Mouse (Mus musculus) lung, embryonic 16.5 days (tissue): Measurements from ENCODE around the gene Taf11. TPM values are rescaled to one million over a fixed set of nuclear protein-coding genes. Genes with fewer than 3 reads are reported as not detected.

Experiments
- ATAC-seq: fragments of 200-750 bp; cut with Nextera tagmentation; 2 replicates; pipeline ENCODE4 v1.8.0; 2017; ENCODE audit warnings: low read depth, mild to moderate bottlenecking, moderate library complexity
- H3K27ac ChIP-seq: fragments of 300-500 bp; sonication (generic); 2 replicates; pipeline ENCODE4 v1.5.1; 2014; ENCODE audit warnings: mild to moderate bottlenecking, control low read depth, low read length
- H3K27me3 ChIP-seq: fragments of 300-500 bp; sonication (generic); 2 replicates; pipeline ENCODE4 v1.6.1; 2014; ENCODE audit warnings: low read depth, low read length, mixed read lengths; ENCODE audit not compliant: control insufficient read depth, insufficient read depth
- H3K36me3 ChIP-seq: fragments of 300-500 bp; sonication (generic); 2 replicates; pipeline ENCODE4 v1.6.1; 2014; ENCODE audit warnings: low read length; ENCODE audit not compliant: control insufficient read depth, insufficient read depth
- H3K4me1 ChIP-seq: fragments of 300-500 bp; sonication (generic); replicated peaks from 2 replicates; pipeline ENCODE4 v1.6.1; 2014; ENCODE audit warnings: low read length, mixed read lengths; ENCODE audit not compliant: control insufficient read depth, insufficient read depth
- H3K4me2 ChIP-seq: fragments of 300-500 bp; sonication (generic); 2 replicates; pipeline ENCODE4 v1.6.1; 2014; ENCODE audit warnings: low read depth, low read length, control low read depth
- H3K4me3 ChIP-seq: fragments of 300-500 bp; sonication (generic); 2 replicates; pipeline ENCODE4 v1.5.1; 2014; ENCODE audit warnings: mild to moderate bottlenecking, low read length, control low read depth
- H3K9ac ChIP-seq: fragments of 300-500 bp; sonication (generic); 2 replicates; pipeline ENCODE4 v1.6.1; 2014; ENCODE audit warnings: low read length, control low read depth
- H3K9me3 ChIP-seq: fragments of 300-500 bp; sonication (generic); 2 replicates; pipeline ENCODE4 v1.6.1; 2016; ENCODE audit warnings: low read length; ENCODE audit not compliant: control insufficient read depth
- WGBS: fragments of 180-500 bp; shearing (Covaris S2); extraction: QIAGEN DNeasy Blood & Tissue Kit; methylation state at CpG from one replicate; pipeline ENCODE4 v1.1.7; 2014; 5-methylcytosine and 5-hydroxymethylcytosine counted together
- polyA plus RNA-seq: library from polyadenylated mRNA; unstranded; fragments of >200 nt; fragmentation: Nextera tagmentation; extraction: Ambion mirVana; gene quantifications from 2 replicates; pipeline ENCODE4 v1.2.1, GENCODE M21; 2015

Gene Taf11
- polyA plus RNA-seq, 1 experiment from 2014 or later, result 67.1 TPM

- H3K4me2 ChIP-seq, result no peak overlapping the region
- no peaks in the 10 kb centered on the region for H3K9me3 ChIP-seq
- ATAC-seq, result peak; percentile 84
- H3K4me1 ChIP-seq, result peaks cover 13% of the 10 kb centered on the region
- H3K9ac ChIP-seq, result no peak overlapping the region
- H3K36me3 ChIP-seq, result no peaks in the 10 kb centered on the region
- H3K27me3 ChIP-seq, result no peaks in the 10 kb centered on the region
- H3K4me3 ChIP-seq, result no peak overlapping the region
- H3K27ac ChIP-seq, result no peak overlapping the region
- WGBS, result 39% methylated on average over 4 of the region's 4 CpGs
Measured at GRCm38 (mm10) chr17:27866737-27867136, 42.9 kb downstream of the Taf11 start.

DNA sequence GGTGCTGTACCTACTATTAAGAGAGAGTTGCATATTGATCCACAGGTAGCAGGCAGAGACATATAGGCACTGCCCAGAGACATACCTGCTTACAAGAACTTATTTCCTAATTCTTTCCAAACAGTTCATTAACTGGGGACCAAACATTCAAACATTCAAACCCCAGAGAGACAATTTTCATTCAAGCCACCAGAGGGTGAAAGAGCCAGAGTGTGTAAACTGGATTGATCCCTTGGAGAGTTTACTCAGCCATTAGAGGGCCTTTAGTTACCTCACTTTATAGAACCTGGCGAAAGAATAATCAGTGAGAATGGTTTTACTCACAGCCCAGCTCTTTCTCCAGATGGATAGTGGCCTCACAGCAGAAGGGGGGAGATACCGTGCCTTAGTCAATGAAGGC lies 44.2 kb downstream of the Taf11 start:
- Histone ChIP-seq H3K4me2 (no peak overlapping the region), H3K36me3 (no peaks in the 10 kb centered on the region), H3K27ac (no peak overlapping the region), H3K4me3 (no peak overlapping the region), H3K4me1 (peaks cover 13% of the 10 kb centered on the region), H3K9me3 (no peaks in the 10 kb centered on the region), H3K9ac (no peak overlapping the region), H3K27me3 (no peaks in the 10 kb centered on the region)
- ATAC-seq, result no peak
- 77% methylated on average over 2 of the region's 2 CpGs for WGBS

GRCm38 (mm10) chr17:27859131-27859530 lies 50.5 kb downstream of the Taf11 start:
- WGBS, result 58% methylated on average over 2 of the region's 2 CpGs
- H3K9ac ChIP-seq, result no peak overlapping the region
- no peak overlapping the region for H3K4me3 ChIP-seq
- no peaks in the 10 kb centered on the region for H3K27me3 ChIP-seq
- H3K36me3 ChIP-seq, result peaks cover under 1% of the 10 kb centered on the region; the same call in 1 of the 2 replicates
- no peaks in the 10 kb centered on the region for H3K9me3 ChIP-seq
- H3K27ac ChIP-seq, result no peak overlapping the region
- H3K4me2 ChIP-seq, result no peak overlapping the region
- no peak for ATAC-seq
- H3K4me1 ChIP-seq, result peaks cover 17% of the 10 kb centered on the region

DNA sequence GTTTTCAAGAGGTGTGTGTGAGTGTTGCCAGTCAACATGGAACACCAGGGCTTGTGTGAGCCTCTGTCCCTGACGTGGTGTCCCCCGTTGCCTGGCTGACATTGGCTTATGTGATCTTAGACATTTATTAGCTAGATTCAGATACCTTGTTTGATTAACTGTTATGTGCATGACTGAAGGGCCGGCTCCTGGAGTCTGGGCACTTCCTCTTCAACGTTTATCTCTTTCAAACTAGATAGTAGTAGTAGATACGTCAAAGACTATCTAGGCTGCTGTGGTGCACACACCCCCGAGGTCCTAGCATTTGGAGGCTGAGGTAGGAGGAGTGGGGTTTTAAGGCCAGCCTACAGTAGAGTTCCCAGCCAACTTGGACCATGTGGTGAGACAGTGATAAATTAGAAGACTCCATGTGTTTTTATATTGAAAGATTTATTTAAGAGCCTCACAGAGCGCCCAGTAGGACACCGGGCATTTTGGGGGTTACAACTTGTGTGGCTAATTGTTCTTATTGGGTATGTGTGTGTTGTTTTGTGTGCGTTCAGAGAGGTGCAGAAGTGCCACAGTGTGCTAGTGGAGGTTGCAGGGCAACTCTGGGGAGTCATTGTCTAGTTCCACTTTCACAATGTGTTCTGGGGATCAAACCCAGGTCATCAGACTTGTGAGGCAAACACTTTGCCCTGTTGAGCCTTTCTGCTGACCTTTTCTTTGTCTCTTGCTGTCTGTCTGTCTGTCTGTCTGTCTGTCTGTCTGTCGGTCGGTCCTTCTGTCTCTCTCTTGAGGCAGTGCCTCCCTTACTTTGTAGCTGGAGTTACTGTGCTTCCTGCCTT lies 51.8 kb downstream of the Taf11 start:
- no peak overlapping the region for H3K27ac ChIP-seq
- WGBS, result 30% methylated on average over 11 of the region's 11 CpGs
- H3K4me2 ChIP-seq, result peak overlapping the region; percentile 80
- H3K36me3 ChIP-seq, result peaks cover 6% of the 10 kb centered on the region; the same call in 1 of the 2 replicates
- no peaks in the 10 kb centered on the region for H3K9me3 ChIP-seq
- H3K9ac ChIP-seq, result peak overlapping the region; percentile 91
- ATAC-seq, result no peak
- no peaks in the 10 kb centered on the region for H3K27me3 ChIP-seq
- peak overlapping the region; percentile 92 for H3K4me3 ChIP-seq
- peaks cover 17% of the 10 kb centered on the region for H3K4me1 ChIP-seq

GRCm38 (mm10) chr17:27856798-27857648 lies 52.6 kb downstream of the Taf11 start:
- no peaks in the 10 kb centered on the region for H3K27me3 ChIP-seq
- H3K4me3 ChIP-seq, result peak overlapping the region; percentile 92
- peaks cover 10% of the 10 kb centered on the region for H3K36me3 ChIP-seq
- peak; percentile 80 for ATAC-seq
- WGBS, result 1% methylated on average over 52 of the region's 52 CpGs
- H3K4me1 ChIP-seq, result peaks cover 17% of the 10 kb centered on the region
- peak overlapping the region; percentile 91 for H3K9ac ChIP-seq
- no peaks in the 10 kb centered on the region for H3K9me3 ChIP-seq
- H3K27ac ChIP-seq, result peak overlapping the region; percentile 71
- H3K4me2 ChIP-seq, result peak overlapping the region; percentile 80

DNA sequence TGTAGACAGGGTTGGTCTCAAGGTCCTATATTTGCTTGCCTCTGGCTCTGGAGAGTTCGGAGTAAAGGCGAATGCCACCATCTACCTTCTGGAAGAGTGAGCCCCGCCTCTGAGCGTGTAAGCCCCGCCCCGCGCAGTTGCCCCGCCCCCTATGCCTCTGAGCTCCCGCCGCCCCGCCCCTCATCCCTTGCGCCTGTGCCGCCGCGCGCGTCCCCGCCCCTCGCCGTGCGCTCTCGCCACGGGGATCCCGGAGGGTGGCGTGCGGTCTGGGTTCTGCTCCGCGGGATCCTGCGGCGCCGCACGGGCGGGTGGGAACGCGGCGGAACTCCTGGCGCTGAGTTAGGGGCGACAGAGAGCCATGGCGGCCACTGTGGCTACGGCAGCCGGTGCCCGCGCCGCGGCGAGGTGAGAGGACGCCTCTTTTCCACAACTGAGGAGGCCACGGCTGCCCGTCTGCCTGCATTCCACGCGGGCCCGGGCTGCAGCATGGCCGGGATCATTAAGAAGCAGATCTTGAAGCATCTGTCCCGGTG lies 53.3 kb downstream of the Taf11 start, which contains the start of gene Uhrf1bp1:
Gene Uhrf1bp1 (plus strand): TSS at position 177 of the 533 bp plus-strand sequence.
- WGBS, result under 1% methylated on average over 53 of the region's 54 CpGs

More for the DNA sequence above, 53.3 kb downstream of the Taf11 start, which contains the start of gene Uhrf1bp1:
- Histone ChIP-seq H3K4me2 (peak within 1 kb of the TSS; percentile 80), H3K4me1 (peaks cover 17% of the 10 kb centered on the region), H3K9me3 (no peaks in the 10 kb centered on the region), H3K27me3 (no peaks in the 10 kb centered on the region), H3K27ac (peak within 1 kb of the TSS; percentile 71), H3K36me3 (peaks cover 13% of the 10 kb centered on the region), H3K4me3 (peak within 1 kb of the TSS; percentile 92), H3K9ac (peak within 1 kb of the TSS; percentile 91)
- peak; percentile 91 for ATAC-seq

Other genes with a start within 250 kb of the Taf11 start
- gene Spdef, start 180.9 kb downstream of the Taf11 start, polyA plus RNA-seq, result 2.4 and 2.6 TPM in 2 replicates
- gene D17Wsu92e, start 89.2 kb downstream of the Taf11 start, polyA plus RNA-seq, result 14.6 and 16.9 TPM in 2 replicates
- 296 and 313 TPM in 2 replicates for gene Snrpc, start 71.7 kb downstream of the Taf11 start, polyA plus RNA-seq
- gene Uhrf1bp1, start 53.4 kb downstream of the Taf11 start, polyA plus RNA-seq, result 3.7 and 4.6 TPM in 2 replicates
- 18.1 and 20.2 TPM in 2 replicates for gene Anks1, start 538 bp downstream of the Taf11 start, polyA plus RNA-seq
- 5.2 and 5.5 TPM in 2 replicates for gene Tcp11, start 170.8 kb upstream of the Taf11 start, polyA plus RNA-seq
- 1.3 and 1.4 TPM in 2 replicates for gene Scube3, start 232.3 kb upstream of the Taf11 start, polyA plus RNA-seq